Mouse (Mus musculus) heart, embryonic 16.5 days (tissue): Measurements from ENCODE around the gene Zfp982. TPM values are rescaled to one million over a fixed set of nuclear protein-coding genes. Genes with fewer than 3 reads are reported as not detected.
"Not testable (repeated sequence)": the region's sequence is repeated elsewhere in the genome, so short reads cannot be mapped to it uniquely, and the experiment has no call there.

Source experiments
- ATAC-seq: fragments of 200-750 bp; cut with Nextera tagmentation; replicated peaks from 2 replicates; pipeline ENCODE4 v1.8.0; 2017; ENCODE audit warnings: moderate number of reproducible peaks; ENCODE audit not compliant: insufficient read depth, low FRiP score; ENCODE audit errors: extremely low read depth
- H3K27ac ChIP-seq: fragments of 300-500 bp; sonication (generic); 2 replicates; pipeline ENCODE4 v1.5.1; 2014; ENCODE audit warnings: mild to moderate bottlenecking, low read length, control low read depth, moderate library complexity
- H3K27me3 ChIP-seq: fragments of 300-500 bp; sonication (generic); 2 replicates; pipeline ENCODE4 v1.6.1; 2014; ENCODE audit warnings: low read length, mixed read lengths; ENCODE audit not compliant: control insufficient read depth, insufficient read depth
- H3K36me3 ChIP-seq: fragments of 300-500 bp; sonication (generic); 2 replicates; pipeline ENCODE4 v1.6.1; 2014; ENCODE audit not compliant: control insufficient read depth, insufficient read depth
- H3K4me1 ChIP-seq: fragments of 300-500 bp; sonication (generic); 2 replicates; pipeline ENCODE4 v1.6.1; 2014; ENCODE audit warnings: low read length, mixed read lengths; ENCODE audit not compliant: control insufficient read depth, insufficient read depth
- H3K4me2 ChIP-seq: fragments of 300-500 bp; sonication (generic); 2 replicates; pipeline ENCODE4 v1.6.1; 2014; ENCODE audit warnings: low read depth, mild to moderate bottlenecking, control low read depth, low read length
- H3K4me3 ChIP-seq: fragments of 300-500 bp; sonication (generic); 2 replicates; pipeline ENCODE4 v1.5.1; 2014; ENCODE audit warnings: mild to moderate bottlenecking, control low read depth, low read length
- H3K9ac ChIP-seq: fragments of 300-500 bp; sonication (generic); 2 replicates; pipeline ENCODE4 v1.6.1; 2014; ENCODE audit warnings: low read length, control low read depth
- H3K9me3 ChIP-seq: fragments of 300-500 bp; sonication (generic); replicated peaks from 2 replicates; pipeline ENCODE4 v1.6.1; 2016; ENCODE audit warnings: low read length; ENCODE audit not compliant: control insufficient read depth
- WGBS: fragments of 180-500 bp; shearing (Covaris S2); extraction: QIAGEN DNeasy Blood & Tissue Kit; methylation state at CpG from one replicate; pipeline ENCODE4 v1.1.7; 2014; 5-methylcytosine and 5-hydroxymethylcytosine counted together
- polyA plus RNA-seq: library from polyadenylated mRNA; unstranded; fragments of >200 nt; fragmentation: Nextera tagmentation; extraction: Ambion mirVana; gene quantifications from 2 replicates; pipeline ENCODE4 v1.2.1, GENCODE M21; 2015

The Zfp982 gene
- polyA plus RNA-seq, 1 experiment from 2014 or later = 6.3 TPM

DNA sequence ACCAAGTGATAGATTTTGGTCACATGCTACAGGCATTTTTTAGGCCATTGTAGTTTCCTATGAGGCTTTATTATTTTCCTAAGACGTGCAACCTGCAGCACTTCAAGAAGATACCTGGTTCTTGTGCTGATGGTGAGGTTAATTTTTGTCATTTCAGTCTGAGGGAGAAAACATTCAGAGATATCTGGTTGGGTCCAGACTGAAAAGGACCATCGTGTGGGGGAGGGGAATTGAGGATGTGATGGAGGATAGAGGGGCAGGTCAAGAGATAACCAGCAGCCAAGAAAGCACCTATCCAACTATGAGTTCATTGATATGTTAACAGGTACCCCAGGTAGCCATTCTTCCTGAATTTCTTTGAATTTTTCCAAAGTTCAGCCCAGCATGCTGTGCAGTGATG is 62.1 kb downstream of the Zfp982 start:
- H3K36me3 ChIP-seq, H3K27ac ChIP-seq, H3K9me3 ChIP-seq, H3K9ac ChIP-seq, ATAC-seq, H3K27me3 ChIP-seq, H3K4me3 ChIP-seq, H3K4me1 ChIP-seq, H3K4me2 ChIP-seq: not testable (repeated sequence)
- 64% methylated on average over 2 of the region's 2 CpGs for WGBS

DNA sequence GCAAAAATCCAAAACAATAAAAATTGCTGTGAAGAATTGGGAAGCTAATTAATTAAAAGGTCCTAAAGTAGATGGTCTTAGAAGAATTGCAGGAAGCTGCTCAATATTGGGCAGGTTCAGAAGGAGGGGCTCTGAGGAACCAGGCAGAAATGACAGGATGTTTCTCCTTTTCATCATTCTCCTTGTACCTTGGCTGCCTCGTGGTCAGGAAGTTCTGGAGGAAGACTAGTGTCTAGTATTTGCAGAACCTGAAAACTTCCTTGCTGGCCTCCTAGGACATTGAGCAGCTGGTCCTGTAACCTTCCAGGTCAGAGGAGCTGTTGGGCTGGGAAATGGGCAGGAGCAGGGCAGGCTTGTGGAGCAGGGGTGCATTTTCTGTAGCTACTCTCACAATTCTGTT is 64.7 kb downstream of the Zfp982 start:
- H3K27ac ChIP-seq, H3K36me3 ChIP-seq, H3K9me3 ChIP-seq, ATAC-seq, H3K9ac ChIP-seq, H3K4me2 ChIP-seq, H3K4me3 ChIP-seq, H3K4me1 ChIP-seq, H3K27me3 ChIP-seq: not testable (repeated sequence)
- WGBS = 36% methylated on average over 1 of the region's 1 CpGs

- H3K36me3 ChIP-seq, H3K4me3 ChIP-seq, H3K4me1 ChIP-seq, H3K4me2 ChIP-seq, ATAC-seq, H3K9ac ChIP-seq, H3K27me3 ChIP-seq, H3K9me3 ChIP-seq, H3K27ac ChIP-seq: not testable (repeated sequence)
Observed at GRCm38 (mm10) chr4:147558011-147558410, 65.8 kb downstream of the Zfp982 start.

- not testable (repeated sequence) for H3K4me2 ChIP-seq, ATAC-seq, H3K9me3 ChIP-seq, H3K27ac ChIP-seq, H3K4me3 ChIP-seq, H3K36me3 ChIP-seq, H3K9ac ChIP-seq, H3K27me3 ChIP-seq, H3K4me1 ChIP-seq
- 24% methylated on average over 1 of the region's 1 CpGs for WGBS
Observed at GRCm38 (mm10) chr4:147559096-147559495, 66.9 kb downstream of the Zfp982 start.

Other genes starting within 250 kb of the Zfp982 start
- gene Zfp988, start 186.7 kb upstream of the Zfp982 start, polyA plus RNA-seq = 0.17 TPM in 1 of 2 replicates, not detected in the other
- gene Zfp978, start 131.1 kb upstream of the Zfp982 start, polyA plus RNA-seq = not detected in 2 replicates
- 0.12 and 0.25 TPM in 2 replicates for gene Gm16503, start 47.8 kb downstream of the Zfp982 start, polyA plus RNA-seq
- 0.05 and 0.16 TPM in 2 replicates for gene Zfp985, start 60.9 kb downstream of the Zfp982 start, polyA plus RNA-seq
- 3.9 TPM in 2 replicates for gene Zfp979, start 150.1 kb downstream of the Zfp982 start, polyA plus RNA-seq
- gene Zfp534, start 210.1 kb downstream of the Zfp982 start, polyA plus RNA-seq = not detected in 2 replicates